Mouse (Mus musculus): ENCODE results near the gene Hhat. TPM values are rescaled to one million over a fixed set of nuclear protein-coding genes. Genes with fewer than 3 reads are reported as not detected.

Hhat gene
- polyA plus RNA-seq, 1 experiment from 2014 or later = 1.0 TPM

DNA sequence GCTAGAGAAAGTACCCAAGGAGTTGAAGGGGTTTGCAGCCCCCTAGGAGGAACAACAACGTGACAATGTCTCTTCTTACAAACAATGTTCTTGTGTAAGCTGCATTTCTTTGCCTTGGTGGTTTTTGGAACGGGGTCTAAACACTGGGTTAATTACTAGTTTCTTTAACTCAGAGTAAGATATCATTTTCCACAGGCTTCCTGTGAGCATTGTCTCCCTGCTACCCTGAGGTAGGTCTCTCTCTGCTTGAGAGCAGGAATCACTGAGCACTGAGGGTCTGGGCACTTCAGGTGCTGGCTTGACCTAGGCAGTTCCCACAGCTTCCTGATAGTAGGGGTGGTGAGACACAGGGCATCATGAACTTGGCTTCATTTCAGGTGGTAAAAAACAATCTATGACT, 323.4 kb downstream of the Hhat start:
- H3K27me3 ChIP-seq (ENCODE audit: control insufficient read depth, insufficient read depth, low read depth, low read length) = no peaks in the 10 kb centered on the region
- H3K9me3 ChIP-seq (replicated peaks; ENCODE audit: control insufficient read depth, low read length) = no peaks in the 10 kb centered on the region
- no peaks in the 10 kb centered on the region for H3K36me3 ChIP-seq (ENCODE audit: control insufficient read depth, insufficient read depth)
- H3K4me3 ChIP-seq (ENCODE audit: low read depth, low read length) = no peak overlapping the region
- H3K4me2 ChIP-seq (ENCODE audit: low read depth, low read length) = no peak overlapping the region
- 29% methylated on average over 2 of the region's 2 CpGs for WGBS (ENCODE audit: insufficient replicate concordance)
- H3K9ac ChIP-seq (ENCODE audit: low read depth, low read length) = no peak overlapping the region
- H3K27ac ChIP-seq (ENCODE audit: low read length) = no peak overlapping the region
- H3K4me1 ChIP-seq (ENCODE audit: control insufficient read depth, low read depth, low read length) = no peaks in the 10 kb centered on the region
- no peak for ATAC-seq (ENCODE audit: low read depth)

Other genes with a start within 250 kb of the Hhat start
- 0.07 and 0.22 TPM in 2 replicates for gene Sertad4, start 84.5 kb upstream of the Hhat start, polyA plus RNA-seq (2015; fragmentation: Nextera tagmentation; extraction: Ambion mirVana)

All from liver, embryonic 16.5 days (tissue).